Mouse (Mus musculus): ENCODE results near the gene Rgp1. TPM values are rescaled to one million over a fixed set of nuclear protein-coding genes. Genes with fewer than 3 reads are reported as not detected.

Gene Rgp1
- polyA plus RNA-seq, 1 experiment, result 28.6 TPM

DNA sequence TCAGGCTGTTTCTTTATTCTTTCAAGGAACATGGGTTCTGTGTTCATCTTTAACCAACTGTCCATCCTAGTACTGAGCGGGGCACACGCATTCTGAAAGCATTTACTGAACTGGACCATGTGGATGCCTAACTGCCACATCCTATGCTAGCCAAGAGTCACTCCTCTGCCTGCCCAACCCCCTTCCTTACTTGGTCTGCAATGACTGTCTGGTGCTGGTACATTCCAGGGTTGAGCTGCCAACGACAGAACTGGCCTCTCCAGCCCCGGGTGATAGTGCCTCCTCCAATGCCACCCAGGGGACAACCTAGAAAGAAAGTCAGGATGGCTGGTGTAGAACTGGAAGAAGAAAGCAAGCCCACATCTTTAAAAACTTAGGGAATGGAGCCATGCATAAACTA lies 5.0 kb upstream of the Rgp1 start:
- no peak overlapping the region for H3ac ChIP-seq (ENCODE audit: control insufficient read depth, insufficient read length)
- H3K4me3 ChIP-seq, result no peak overlapping the region
- TF ChIP-seq SRF (IDR thresholded peaks at IDR 0.05; ENCODE audit: control insufficient read depth, insufficient read length, low read depth), result no peak
- TF ChIP-seq CEBPB (IDR thresholded peaks at IDR 0.05; ENCODE audit: insufficient read depth, poor library complexity, severe bottlenecking), result no peak
- no peak for TF ChIP-seq MYOG (IDR thresholded peaks at IDR 0.05; ENCODE audit: control insufficient read depth in 1 of 3, insufficient read depth in 1 of 3, insufficient read length in 2 of 3, low read depth in 2 of 3)
- no peak for TF ChIP-seq MYOD1 (IDR thresholded peaks at IDR 0.05; ENCODE audit: control insufficient read depth in 1 of 3, insufficient read length in 2 of 3, low read depth in 2 of 3)
- no peak for TF ChIP-seq USF1 (IDR thresholded peaks at IDR 0.05; ENCODE audit: low read depth)
- H3K4me2 ChIP-seq (ENCODE audit: low read depth), result no peak overlapping the region
- peaks cover 4% of the 10 kb centered on the region for H3K79me2 ChIP-seq (ENCODE audit: control insufficient read depth, insufficient read depth)
- H3K36me3 ChIP-seq (ENCODE audit: control insufficient read depth, insufficient read depth), result peaks cover 4% of the 10 kb centered on the region
- no peaks in the 10 kb centered on the region for H3K27me3 ChIP-seq (ENCODE audit: control insufficient read depth, insufficient read depth, insufficient read length)

DNA sequence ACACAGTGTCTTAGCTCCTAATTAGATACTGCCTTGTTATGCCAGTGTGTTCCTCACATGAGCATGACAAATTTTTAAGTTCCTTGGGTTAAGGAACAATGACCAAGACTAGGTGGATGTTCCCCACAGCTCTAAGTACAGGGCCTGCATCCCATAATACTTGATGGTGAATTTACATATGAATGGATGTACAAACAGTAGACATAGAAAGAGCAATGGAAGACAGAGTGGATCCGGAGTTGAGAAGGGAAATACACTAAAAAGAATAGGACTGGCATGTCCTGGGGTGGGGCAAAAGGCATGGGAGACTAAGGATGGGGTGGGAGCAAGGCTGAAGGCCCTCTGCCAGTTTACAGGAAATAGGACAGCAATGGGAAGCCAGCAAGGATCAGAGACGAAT lies 3.2 kb upstream of the Rgp1 start:
- H3K79me2 ChIP-seq (ENCODE audit: control insufficient read depth, insufficient read depth), result peaks cover 4% of the 10 kb centered on the region
- no peaks in the 10 kb centered on the region for H3K27me3 ChIP-seq (ENCODE audit: control insufficient read depth, insufficient read depth, insufficient read length)
- peaks cover 4% of the 10 kb centered on the region for H3K36me3 ChIP-seq (ENCODE audit: control insufficient read depth, insufficient read depth)
- TF ChIP-seq REST (IDR thresholded peaks at IDR 0.05; ENCODE audit: insufficient read depth, insufficient read length) (no peak), TCF3 (IDR thresholded peaks at IDR 0.05; ENCODE audit: insufficient read length, low read depth) (no peak), USF1 (IDR thresholded peaks at IDR 0.05; ENCODE audit: low read depth) (no peak), CEBPB (IDR thresholded peaks at IDR 0.05; ENCODE audit: insufficient read depth, poor library complexity, severe bottlenecking) (no peak), MYOG (IDR thresholded peaks at IDR 0.05; ENCODE audit: control insufficient read depth in 1 of 3, insufficient read depth in 1 of 3, insufficient read length in 2 of 3, low read depth in 2 of 3) (no peak), POLR2A (IDR thresholded peaks at IDR 0.05; ENCODE audit: insufficient read length, low read depth) (no peak), SRF (IDR thresholded peaks at IDR 0.05; ENCODE audit: control insufficient read depth, insufficient read length, low read depth) (no peak), TCF12 (IDR thresholded peaks at IDR 0.05; ENCODE audit: insufficient read depth, poor library complexity, severe bottlenecking) (no peak), E2F4 (IDR thresholded peaks at IDR 0.05; ENCODE audit: insufficient read depth) (no peak)
- no peak overlapping the region for H3K4me2 ChIP-seq (ENCODE audit: low read depth)
- H3K4me3 ChIP-seq, result no peak overlapping the region
- H3ac ChIP-seq (ENCODE audit: control insufficient read depth, insufficient read length), result no peak overlapping the region

DNA sequence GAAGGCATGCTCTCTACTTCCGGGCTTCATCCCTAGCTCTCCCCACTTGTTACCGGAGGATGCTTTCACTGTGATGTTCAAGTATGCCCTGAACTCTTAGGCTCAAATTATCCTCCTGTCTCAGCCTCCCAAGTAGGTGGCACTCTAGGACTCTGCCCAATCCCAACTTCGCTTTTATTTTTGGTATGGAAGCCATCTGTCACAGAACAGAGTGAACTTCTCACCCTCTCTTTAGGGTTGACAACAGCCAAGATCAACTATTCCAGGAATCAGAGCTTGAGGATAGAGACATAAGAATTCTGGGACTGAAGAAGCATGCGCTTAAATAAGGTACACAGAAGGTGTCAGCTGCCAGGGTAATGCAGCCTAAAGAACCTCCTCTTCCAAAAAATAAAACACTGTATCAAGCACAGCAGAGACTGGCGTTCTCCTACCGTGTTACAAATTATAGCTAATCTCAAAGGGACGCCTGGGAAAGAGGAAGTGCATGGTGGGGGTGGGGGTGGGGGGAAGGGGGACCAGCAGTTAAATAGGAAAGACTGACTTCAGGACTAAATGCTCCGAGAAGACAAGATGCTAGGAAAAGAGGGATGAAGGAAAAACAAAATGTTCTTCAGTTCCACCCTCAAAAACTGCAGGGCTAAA lies 1.2 kb upstream of the Rgp1 start:
- no peak for TF ChIP-seq E2F4 (IDR thresholded peaks at IDR 0.05; ENCODE audit: insufficient read depth)
- TF ChIP-seq MYOG (IDR thresholded peaks at IDR 0.05; ENCODE audit: control insufficient read depth in 1 of 3, insufficient read depth in 1 of 3, insufficient read length in 2 of 3, low read depth in 2 of 3), result no peak
- no peak for TF ChIP-seq REST (IDR thresholded peaks at IDR 0.05; ENCODE audit: insufficient read depth, insufficient read length)
- TF ChIP-seq USF1 (IDR thresholded peaks at IDR 0.05; ENCODE audit: low read depth), result no peak
- no peak for TF ChIP-seq POLR2AphosphoS2 (IDR thresholded peaks at IDR 0.05; ENCODE audit: insufficient read length, low read depth)
- no peak for TF ChIP-seq MYOD1 (IDR thresholded peaks at IDR 0.05; ENCODE audit: control insufficient read depth in 1 of 3, insufficient read length in 2 of 3, low read depth in 2 of 3)
- TF ChIP-seq TCF3 (IDR thresholded peaks at IDR 0.05; ENCODE audit: insufficient read length, low read depth), result no peak
- Histone ChIP-seq H3K4me2 (ENCODE audit: low read depth) (peak overlapping the region; percentile 95), H3K36me3 (ENCODE audit: control insufficient read depth, insufficient read depth) (peaks cover 9% of the 10 kb centered on the region), H3K27me3 (ENCODE audit: control insufficient read depth, insufficient read depth, insufficient read length) (no peaks in the 10 kb centered on the region), H3K79me2 (ENCODE audit: control insufficient read depth, insufficient read depth) (peaks cover 4% of the 10 kb centered on the region), H3K4me3 (peak overlapping the region; percentile 77), H3ac (ENCODE audit: control insufficient read depth, insufficient read length) (peak overlapping the region; percentile 47)

DNA sequence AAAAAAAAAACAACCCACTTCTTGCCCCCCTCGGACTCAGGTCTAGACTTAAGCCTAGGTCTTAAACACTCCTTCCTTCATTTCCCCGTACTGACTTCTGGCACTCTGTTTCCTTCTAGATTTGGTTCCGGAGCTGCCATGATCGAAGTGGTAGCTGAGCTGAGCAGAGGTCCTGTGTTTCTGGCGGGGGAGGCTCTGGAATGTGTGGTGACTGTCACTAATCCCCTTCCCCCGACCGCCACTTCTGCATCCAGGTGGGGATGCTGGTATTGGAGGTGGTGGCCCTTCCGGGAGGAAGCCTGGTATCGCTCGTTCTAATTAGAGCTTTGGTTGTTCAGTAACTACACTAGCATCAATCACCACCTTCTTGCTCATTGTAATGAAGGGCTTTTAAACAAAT lies 741 bp downstream of the Rgp1 start:
- H3K4me3 ChIP-seq, result peak overlapping the region; percentile 77
- peaks cover 4% of the 10 kb centered on the region for H3K79me2 ChIP-seq (ENCODE audit: control insufficient read depth, insufficient read depth)
- H3ac ChIP-seq (ENCODE audit: control insufficient read depth, insufficient read length), result peak overlapping the region; percentile 47
- peaks cover 20% of the 10 kb centered on the region for H3K36me3 ChIP-seq (ENCODE audit: control insufficient read depth, insufficient read depth)
- no peaks in the 10 kb centered on the region for H3K27me3 ChIP-seq (ENCODE audit: control insufficient read depth, insufficient read depth, insufficient read length)
- peak overlapping the region; percentile 82 for H3K4me2 ChIP-seq (ENCODE audit: low read depth)
- TF ChIP-seq MYOG (IDR thresholded peaks at IDR 0.05; ENCODE audit: control insufficient read depth in 1 of 3, insufficient read depth in 1 of 3, insufficient read length in 2 of 3, low read depth in 2 of 3) (no peak), TCF12 (IDR thresholded peaks at IDR 0.05; ENCODE audit: insufficient read depth, poor library complexity, severe bottlenecking) (no peak), REST (IDR thresholded peaks at IDR 0.05; ENCODE audit: insufficient read depth, insufficient read length) (no peak), POLR2AphosphoS2 (IDR thresholded peaks at IDR 0.05; ENCODE audit: insufficient read length, low read depth) (no peak), CEBPB (IDR thresholded peaks at IDR 0.05; ENCODE audit: insufficient read depth, poor library complexity, severe bottlenecking) (no peak)

DNA sequence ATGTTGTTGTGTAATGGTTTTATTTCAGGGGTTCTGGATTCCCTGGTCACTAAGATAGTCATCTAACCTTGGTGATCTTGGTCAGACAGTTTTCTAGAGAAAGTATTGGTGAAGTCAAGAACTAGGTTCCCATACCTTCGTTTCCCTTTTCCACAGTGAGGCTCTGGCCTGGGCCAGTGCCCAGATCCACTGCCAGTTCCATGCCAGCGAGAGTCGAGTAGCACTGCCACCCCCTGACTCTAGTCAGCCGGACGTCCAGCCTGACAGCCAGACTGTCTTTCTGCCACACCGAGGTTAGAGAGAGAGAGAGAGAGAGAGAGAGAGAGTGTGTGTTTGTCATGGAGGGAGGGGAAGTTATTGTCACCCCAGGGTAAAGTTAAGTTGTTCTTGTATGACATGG lies 1.2 kb downstream of the Rgp1 start:
- Histone ChIP-seq H3K4me3 (peak overlapping the region; percentile 77), H3ac (ENCODE audit: control insufficient read depth, insufficient read length) (peak overlapping the region; percentile 47), H3K36me3 (ENCODE audit: control insufficient read depth, insufficient read depth) (peaks cover 20% of the 10 kb centered on the region), H3K27me3 (ENCODE audit: control insufficient read depth, insufficient read depth, insufficient read length) (no peaks in the 10 kb centered on the region), H3K79me2 (ENCODE audit: control insufficient read depth, insufficient read depth) (peaks cover 4% of the 10 kb centered on the region), H3K4me2 (ENCODE audit: low read depth) (peak overlapping the region; percentile 82)
- TF ChIP-seq SRF (IDR thresholded peaks at IDR 0.05; ENCODE audit: control insufficient read depth, insufficient read length, low read depth), result no peak
- TF ChIP-seq MYOD1 (IDR thresholded peaks at IDR 0.05; ENCODE audit: control insufficient read depth in 1 of 3, insufficient read length in 2 of 3, low read depth in 2 of 3), result no peak
- no peak for TF ChIP-seq TCF12 (IDR thresholded peaks at IDR 0.05; ENCODE audit: insufficient read depth, poor library complexity, severe bottlenecking)
- TF ChIP-seq REST (IDR thresholded peaks at IDR 0.05; ENCODE audit: insufficient read depth, insufficient read length), result no peak
- no peak for TF ChIP-seq MYOG (IDR thresholded peaks at IDR 0.05; ENCODE audit: control insufficient read depth in 1 of 3, insufficient read depth in 1 of 3, insufficient read length in 2 of 3, low read depth in 2 of 3)
- TF ChIP-seq MAX (IDR thresholded peaks at IDR 0.05; ENCODE audit: low read depth), result no peak
- TF ChIP-seq CEBPB (IDR thresholded peaks at IDR 0.05; ENCODE audit: insufficient read depth, poor library complexity, severe bottlenecking), result no peak
- no peak for TF ChIP-seq POLR2AphosphoS2 (IDR thresholded peaks at IDR 0.05; ENCODE audit: insufficient read length, low read depth)
- TF ChIP-seq POLR2A (IDR thresholded peaks at IDR 0.05; ENCODE audit: insufficient read length, low read depth), result no peak
- TF ChIP-seq USF1 (IDR thresholded peaks at IDR 0.05; ENCODE audit: low read depth), result no peak
- no peak for TF ChIP-seq E2F4 (IDR thresholded peaks at IDR 0.05; ENCODE audit: insufficient read depth)
- TF ChIP-seq TCF3 (IDR thresholded peaks at IDR 0.05; ENCODE audit: insufficient read length, low read depth), result no peak

Data from myocyte (in vitro differentiated cells).